Mouse (Mus musculus): Measurements from ENCODE around the gene Gm21761. TPM values are rescaled to one million over a fixed set of nuclear protein-coding genes. Genes with fewer than 3 reads are reported as not detected.

Gene Gm21761
- total RNA-seq, 1 experiment from 2014 or later: not detected

Other genes with a start within 250 kb of the Gm21761 start
- 548 and 767 TPM in 2 replicates for gene Hmgcs1, start 238.9 kb downstream of the Gm21761 start, total RNA-seq (2021)
- gene Nim1k, start 173.4 kb downstream of the Gm21761 start, total RNA-seq (2021): 2.6 and 3.6 TPM in 2 replicates
- gene Zfp131, start 138.4 kb downstream of the Gm21761 start, total RNA-seq (2021): 32.4 and 37.4 TPM in 2 replicates
- gene AF067063, start 99.1 kb downstream of the Gm21761 start, total RNA-seq (2021): not detected in 2 replicates
- gene D13Ertd608e, start 93.3 kb downstream of the Gm21761 start, total RNA-seq (2021): not detected in 2 replicates
- not detected in 2 replicates for gene Tcstv1, start 34.5 kb downstream of the Gm21761 start, total RNA-seq (2021)
- not detected in 2 replicates for gene B020031M17Rik, start 21.5 kb upstream of the Gm21761 start, total RNA-seq (2021)
- gene Gm36079, start 97.7 kb upstream of the Gm21761 start, total RNA-seq (2021): not detected in 2 replicates
- 0.12 TPM in 1 of 2 replicates, not detected in the other for gene Gm21188, start 122.9 kb upstream of the Gm21761 start, total RNA-seq (2021)
- gene Gm20767, start 211.0 kb upstream of the Gm21761 start, total RNA-seq (2021): not detected in 2 replicates
- gene Gm21818, start 243.2 kb upstream of the Gm21761 start, total RNA-seq (2021): not detected in 2 replicates

Data from adrenal gland, postnatal 25 days (tissue).